In genomic region chr1:174553272-174554007, GRCm38 (mm10) we compare ENCODE assay signal across 8 mouse cellular contexts. TPM values are rescaled to one million over a fixed set of nuclear protein-coding genes. Genes with fewer than 3 reads are reported as not detected.
DNase-seq lines count a peak whose midpoint lies in the region; ATAC-seq and TF ChIP-seq lines count a peak whose summit lies in the region.

No protein-coding gene starts in this region.

- no peak overlapping the region for H3K4me3 ChIP-seq in hindbrain, embryonic 10.5 days
- no peak overlapping the region for H3K4me3 ChIP-seq in hindbrain, embryonic 16.5 days (ENCODE audit: low read length)
- no peak overlapping the region for H3K4me3 ChIP-seq in ES-Bruce4 (ENCODE audit: low read depth, low read length)
- no peak overlapping the region for H3K4me3 ChIP-seq in forebrain, embryonic 16.5 days (replicated peaks; ENCODE audit: low read length)

- H3K27ac ChIP-seq in hindbrain, embryonic 10.5 days, result no peak overlapping the region
- no peak overlapping the region for H3K27ac ChIP-seq in hindbrain, embryonic 16.5 days (ENCODE audit: low read depth, low read length)
- no peak overlapping the region for H3K27ac ChIP-seq in ES-Bruce4 (ENCODE audit: insufficient read depth, low read length)
- no peak overlapping the region for H3K27ac ChIP-seq in forebrain, embryonic 16.5 days (ENCODE audit: low read length)

- no peak for ATAC-seq in hindbrain, embryonic 16.5 days
- ATAC-seq in forebrain, embryonic 16.5 days, result peak; percentile 69
- ATAC-seq in megakaryocyte progenitor cell, adult 5-6 weeks (replicated peaks; ENCODE audit: poor library complexity), result peak; percentile 97

- no peaks in the 10 kb centered on the region for H3K9me3 ChIP-seq in hindbrain, embryonic 10.5 days
- no peaks in the 10 kb centered on the region for H3K9me3 ChIP-seq in hindbrain, embryonic 16.5 days (ENCODE audit: control insufficient read depth, low read length)
- no peaks in the 10 kb centered on the region for H3K9me3 ChIP-seq in ES-Bruce4 (replicated peaks; ENCODE audit: control insufficient read depth, insufficient read depth, low read length, poor library complexity, severe bottlenecking)
- H3K9me3 ChIP-seq in forebrain, embryonic 16.5 days (ENCODE audit: control insufficient read depth, low read length), result no peaks in the 10 kb centered on the region

- 27% methylated on average over 2 of the region's 2 CpGs for WGBS in hindbrain, embryonic 10.5 days
- WGBS in hindbrain, embryonic 16.5 days, result 30% methylated on average over 2 of the region's 2 CpGs
- WGBS in forebrain, embryonic 16.5 days, result 11% methylated on average over 2 of the region's 2 CpGs

- H3K4me1 ChIP-seq in hindbrain, embryonic 10.5 days (replicated peaks), result 0 out of 2 replicates have a peak, but pooled peaks cover 3% of the 10 kb centered on the region
- no peaks in the 10 kb centered on the region; the same call in 1 of the 2 replicates for H3K4me1 ChIP-seq in hindbrain, embryonic 16.5 days (ENCODE audit: control insufficient read depth, insufficient read depth, low read depth, low read length)
- no peaks in the 10 kb centered on the region for H3K4me1 ChIP-seq in ES-Bruce4 (ENCODE audit: control insufficient read depth, insufficient read depth, low read length)
- H3K4me1 ChIP-seq in forebrain, embryonic 16.5 days (replicated peaks; ENCODE audit: control insufficient read depth, insufficient read depth, low read length), result no peaks in the 10 kb centered on the region

- DNase-seq in hindbrain, embryonic 10.5 days (ENCODE audit: low spot score), result peak; percentile 58
- DNase-seq in cerebellum, adult 18-20 months, result peak; percentile 66 to 78
- peak; percentile 62 to 63 for DNase-seq in layer of hippocampus, adult 18-20 months (ENCODE audit: low spot score in 2 of 2)
- DNase-seq in thymus, postnatal 0 days (ENCODE audit: low spot score), result peak; percentile 17

- TF ChIP-seq EP300 in ES-Bruce4 (IDR thresholded peaks at IDR 0.05; ENCODE audit: insufficient read depth, low read depth, low read length), result no peak

- no peaks in the 10 kb centered on the region for H3K27me3 ChIP-seq in hindbrain, embryonic 10.5 days (ENCODE audit: insufficient read depth, poor library complexity, severe bottlenecking)
- H3K27me3 ChIP-seq in hindbrain, embryonic 16.5 days (replicated peaks; ENCODE audit: control insufficient read depth, insufficient read depth, low read length), result no peaks in the 10 kb centered on the region
- H3K27me3 ChIP-seq in ES-Bruce4 (ENCODE audit: control insufficient read depth, insufficient read depth, low read length, poor library complexity, severe bottlenecking), result no peaks in the 10 kb centered on the region
- no peaks in the 10 kb centered on the region for H3K27me3 ChIP-seq in forebrain, embryonic 16.5 days (replicated peaks; ENCODE audit: control insufficient read depth, insufficient read depth, low read length)

- TF ChIP-seq CTCF in ES-Bruce4 (IDR thresholded peaks at IDR 0.05; ENCODE audit: low read depth, low read length), result peak; percentile 73

- no peaks in the 10 kb centered on the region for H3K36me3 ChIP-seq in hindbrain, embryonic 10.5 days
- H3K36me3 ChIP-seq in hindbrain, embryonic 16.5 days (ENCODE audit: control insufficient read depth, insufficient read depth, low read length), result no peaks in the 10 kb centered on the region
- no peaks in the 10 kb centered on the region for H3K36me3 ChIP-seq in ES-Bruce4 (ENCODE audit: control insufficient read depth, insufficient read depth, low read length, poor library complexity, severe bottlenecking)
- no peaks in the 10 kb centered on the region for H3K36me3 ChIP-seq in forebrain, embryonic 16.5 days (ENCODE audit: control insufficient read depth, insufficient read depth)

- H3K4me2 ChIP-seq in hindbrain, embryonic 16.5 days (ENCODE audit: low read length), result no peak overlapping the region
- H3K4me2 ChIP-seq in forebrain, embryonic 16.5 days (ENCODE audit: low read length), result no peak overlapping the region

- no peak overlapping the region for H3K9ac ChIP-seq in hindbrain, embryonic 16.5 days (ENCODE audit: low read depth, low read length)
- H3K9ac ChIP-seq in ES-Bruce4 (ENCODE audit: low read depth, poor library complexity, severe bottlenecking), result no peak overlapping the region
- no peak overlapping the region for H3K9ac ChIP-seq in forebrain, embryonic 16.5 days (replicated peaks; ENCODE audit: low read depth, low read length)

- no peak for TF ChIP-seq POLR2A in ES-Bruce4 (IDR thresholded peaks at IDR 0.05; ENCODE audit: insufficient read depth, low read length)

RNA-seq across cellular contexts. Expression of gene Fmn2, which starts 51.8 kb away (rescaled TPM):
- polyA plus RNA-seq in hindbrain, embryonic 10.5 days (2016; fragmentation: Nextera tagmentation; extraction: Ambion mirVana), result 6.1 and 8.0 TPM in 2 replicates
- 6.3 and 6.5 TPM in 2 replicates for polyA plus RNA-seq in hindbrain, embryonic 16.5 days (2015; fragmentation: Nextera tagmentation; extraction: Ambion mirVana)
- 4.0 and 4.3 TPM in 2 replicates for polyA plus RNA-seq in ES-Bruce4 (2011; ENCODE audit: insufficient read depth, insufficient read length, low read depth, missing spikeins)
- 5.2 and 6.9 TPM in 2 replicates for polyA plus RNA-seq in forebrain, embryonic 16.5 days (2015; fragmentation: Nextera tagmentation; extraction: Ambion mirVana)
- 10 to 100 TPM; 69.2 to 71.0 TPM for total RNA-seq in layer of hippocampus, adult 18-20 months (2021)
- total RNA-seq in megakaryocyte progenitor cell, adult 5-6 weeks (2015), result 0.37 TPM in 1 of 2 replicates, not detected in the other
- not detected in 2 replicates for total RNA-seq in megakaryocyte progenitor cell, adult 5-6 weeks (2017)
- polyA plus RNA-seq in thymus, postnatal 0 days (2015; fragmentation: Nextera tagmentation; extraction: Ambion mirVana), result 0.08 and 0.25 TPM in 2 replicates

Comparison
In these comparisons a context has a peak if more than half of its experiments do, and no peak if none do; other contexts are left out.
1. DNase-seq: peak in every context shown above with its lines; median percentile 72 in cerebellum, adult 18-20 months; 62 in layer of hippocampus, adult 18-20 months; 58 in hindbrain, embryonic 10.5 days; 17 in thymus, postnatal 0 days.